Mouse (Mus musculus) thymus, postnatal 25 days (tissue): ENCODE measurements around the gene Rab43.
"Not testable (repeated sequence)": the region's sequence is repeated elsewhere in the genome, so short reads cannot be mapped to it uniquely, and the experiment has no call there.

ENCODE experiments used
- DNase-seq: peaks from one replicate; pipeline ENCODE4 v3.0.0; 2022

The Rab43 gene

DNA sequence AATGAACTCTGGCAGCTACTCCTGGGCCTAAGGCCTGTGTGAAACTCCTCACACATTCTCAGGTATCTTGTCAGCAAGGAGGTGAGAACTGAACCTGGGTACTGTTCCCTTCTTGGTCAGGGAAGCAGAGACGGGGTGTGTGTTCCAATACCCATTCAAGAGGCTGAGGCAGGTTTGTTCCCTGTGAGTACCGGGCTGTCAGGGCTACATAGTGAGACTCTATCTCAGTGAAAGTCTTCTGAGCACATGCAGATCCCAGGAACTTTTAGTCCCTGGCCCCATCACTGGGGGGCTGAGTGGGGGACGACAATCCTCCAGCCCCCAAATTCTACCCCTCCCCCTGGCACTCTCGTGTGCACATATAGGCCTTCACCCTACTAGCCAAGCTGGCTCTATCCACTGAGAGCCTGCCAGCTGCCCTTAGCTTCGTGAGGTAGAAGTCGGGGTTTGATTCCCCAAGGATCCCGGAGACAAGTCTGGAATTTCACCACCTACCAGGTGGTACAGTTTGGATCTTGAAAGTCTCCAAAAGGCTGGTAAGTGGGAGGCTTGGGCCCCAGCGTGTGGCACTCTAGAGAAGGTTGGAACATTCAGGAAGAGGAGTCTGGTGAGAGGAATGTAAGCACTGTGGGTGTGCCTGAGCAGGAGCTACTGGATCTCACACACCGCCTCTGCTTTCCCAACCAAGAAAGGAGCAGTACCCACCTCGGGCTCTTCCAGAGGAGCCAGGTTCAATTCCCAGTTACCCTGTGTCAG lies 31.2 kb downstream of the Rab43 start:
- DNase-seq, result no peak

DNA sequence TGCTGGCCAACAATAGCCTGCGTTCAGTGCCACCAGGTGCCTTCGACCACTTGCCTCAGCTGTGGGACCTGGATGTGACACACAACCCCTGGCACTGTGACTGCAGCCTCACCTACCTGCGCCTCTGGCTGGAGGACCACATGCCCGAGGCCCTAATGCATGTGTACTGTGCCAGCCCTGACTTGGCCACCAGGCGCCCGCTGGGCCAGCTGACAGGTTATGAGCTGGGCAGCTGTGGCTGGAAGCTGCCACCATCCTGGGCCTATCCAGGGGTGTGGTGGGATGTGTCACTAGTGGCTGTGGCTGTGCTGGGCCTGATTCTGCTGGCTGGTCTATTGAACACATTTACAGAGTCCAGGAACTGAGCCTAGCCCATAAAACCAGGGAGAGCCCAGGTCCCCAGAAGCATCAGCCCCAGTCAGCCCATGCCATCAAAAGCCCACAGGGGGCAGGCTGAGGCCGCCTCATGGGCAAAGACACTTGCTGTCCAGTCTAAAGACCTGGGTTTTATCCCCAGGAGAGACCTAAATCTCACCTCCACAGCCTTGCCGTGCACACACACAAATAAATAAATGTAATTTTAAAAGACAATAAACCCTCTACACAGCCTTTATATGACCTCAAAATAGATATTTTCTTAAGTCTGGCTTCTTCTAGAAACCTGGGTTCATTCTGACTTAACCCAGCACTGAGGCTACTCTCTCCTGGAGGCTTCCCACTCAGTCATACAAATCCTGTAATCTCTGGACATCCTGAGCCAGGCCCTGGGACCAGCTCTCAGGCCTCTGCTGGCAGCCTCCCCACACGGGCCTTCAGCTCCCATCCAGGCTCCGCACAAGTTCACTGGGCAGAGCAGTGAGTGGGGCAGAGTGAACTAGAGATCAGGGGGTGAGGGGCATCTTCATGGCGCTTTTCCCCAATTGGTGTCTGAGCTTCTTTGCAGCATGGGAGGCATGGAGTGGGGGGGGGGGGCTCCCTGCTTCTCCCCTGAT lies 32.5 kb downstream of the Rab43 start:
- DNase-seq, result no peak

DNA sequence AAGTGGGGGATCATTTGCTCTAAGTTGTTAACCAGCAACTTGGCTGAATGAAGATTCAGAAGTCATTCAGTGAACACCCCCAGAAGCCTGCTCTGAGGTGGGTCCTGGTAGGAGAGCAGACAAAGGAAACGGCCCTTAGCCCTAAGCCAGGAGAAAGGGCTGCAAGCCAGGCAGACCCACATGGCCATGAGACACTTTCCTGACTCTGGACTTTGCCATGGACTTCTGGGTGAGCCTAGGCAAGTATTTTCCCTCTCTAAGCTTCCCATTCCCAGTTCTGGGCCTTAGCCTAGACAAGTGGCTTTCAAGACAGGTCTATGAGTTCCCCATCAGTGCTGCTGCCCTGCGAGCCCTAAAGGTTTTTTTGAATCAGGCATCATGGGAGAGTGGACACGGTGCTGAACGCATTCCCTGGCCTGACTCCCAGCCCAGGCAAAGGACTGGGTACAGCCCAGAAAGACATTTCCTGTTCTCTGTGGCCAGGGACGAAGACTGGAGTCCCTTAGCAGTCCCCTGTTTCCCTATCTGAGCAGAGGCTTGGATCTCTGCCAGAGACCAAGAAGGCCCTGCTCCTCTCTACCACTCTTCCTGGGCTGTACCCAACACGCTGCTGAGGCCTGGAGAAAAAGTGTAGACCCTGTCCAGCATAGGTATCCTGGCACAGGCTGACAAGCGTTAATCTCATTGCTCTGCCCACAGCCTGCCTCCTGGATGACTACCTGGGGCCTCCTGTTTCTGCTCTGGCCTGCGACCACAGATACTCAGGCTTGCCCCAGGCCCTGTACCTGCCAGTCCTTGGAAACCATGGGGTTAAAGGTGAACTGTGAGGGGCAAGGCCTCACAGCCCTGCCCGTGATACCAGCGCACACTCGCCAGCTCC lies 33.4 kb downstream of the Rab43 start:
- DNase-seq, result no peak

DNA sequence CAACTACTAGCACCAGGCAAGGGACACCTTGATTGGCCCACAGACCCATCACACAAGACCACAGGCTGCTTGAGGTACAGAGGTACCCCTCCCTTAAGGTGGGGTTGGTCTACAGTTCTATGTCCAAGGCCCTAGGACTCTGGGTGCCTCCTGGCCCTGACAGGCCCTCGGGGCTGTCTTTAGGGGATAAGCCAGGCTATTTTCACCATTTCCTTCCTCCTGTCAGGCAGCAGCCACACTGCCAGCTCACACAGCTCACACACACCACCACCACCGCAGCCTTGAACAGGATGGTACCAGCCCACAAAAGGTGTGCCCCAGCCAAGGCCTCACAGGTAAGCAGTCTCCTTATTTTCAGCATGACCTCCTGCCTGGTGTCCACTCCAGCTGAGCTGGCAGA lies 34.1 kb downstream of the Rab43 start, which contains the start of gene Gp9:
TSS of gene Gp9 (plus strand) at position 231 of the 400 bp plus-strand sequence.
- DNase-seq, result no peak

DNA sequence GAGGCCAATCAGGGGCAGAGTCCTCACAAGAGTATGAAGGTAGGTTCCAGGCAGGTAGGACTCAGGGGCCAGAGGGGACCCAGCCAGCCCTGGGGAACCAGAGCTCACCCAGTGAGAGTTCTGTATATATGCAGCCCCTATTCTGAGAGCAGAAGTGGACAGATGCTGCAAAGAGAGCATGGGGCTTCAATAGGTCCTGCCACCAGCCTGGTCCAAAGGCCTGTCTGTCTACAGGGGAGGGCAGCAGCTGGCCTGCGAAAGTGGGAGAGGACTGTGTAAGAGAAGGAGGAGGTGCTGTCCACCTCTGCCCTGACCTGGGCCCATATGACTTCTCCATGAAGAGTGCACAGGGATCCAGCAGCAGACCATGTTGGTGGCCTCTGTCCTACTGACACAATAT lies 35.3 kb downstream of the Rab43 start:
- no peak for DNase-seq

DNA sequence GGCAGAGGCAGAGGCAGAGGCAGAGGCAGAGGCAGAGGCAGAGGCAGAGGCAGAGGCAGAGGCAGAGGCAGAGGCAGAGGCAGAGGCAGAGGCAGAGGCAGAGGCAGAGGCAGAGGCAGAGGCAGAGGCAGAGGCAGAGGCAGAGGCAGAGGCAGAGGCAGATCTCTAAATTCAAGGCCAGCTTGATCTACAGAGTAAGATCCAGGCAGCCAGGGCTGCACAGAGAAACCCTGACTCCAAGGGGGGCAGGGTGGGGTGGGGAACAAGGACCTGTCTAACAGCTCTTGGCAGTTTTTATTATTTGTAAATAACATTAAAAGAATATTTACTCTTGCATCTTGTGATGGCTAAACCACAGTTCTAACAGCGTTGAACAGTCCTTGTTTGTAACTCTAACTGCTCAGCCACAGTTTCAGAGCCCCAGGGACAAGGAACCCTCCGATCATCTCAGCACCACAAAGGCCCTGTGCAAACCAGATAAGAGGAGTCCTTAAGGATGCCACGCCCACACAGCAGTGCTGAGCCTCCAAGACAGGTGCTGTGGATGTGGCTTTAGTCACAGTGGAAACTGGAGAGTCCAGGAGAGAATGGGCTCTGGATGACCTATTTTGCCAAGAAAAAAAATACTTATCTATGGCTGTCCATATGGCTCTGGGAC lies 36.2 kb downstream of the Rab43 start:
- DNase-seq, result no peak

DNA sequence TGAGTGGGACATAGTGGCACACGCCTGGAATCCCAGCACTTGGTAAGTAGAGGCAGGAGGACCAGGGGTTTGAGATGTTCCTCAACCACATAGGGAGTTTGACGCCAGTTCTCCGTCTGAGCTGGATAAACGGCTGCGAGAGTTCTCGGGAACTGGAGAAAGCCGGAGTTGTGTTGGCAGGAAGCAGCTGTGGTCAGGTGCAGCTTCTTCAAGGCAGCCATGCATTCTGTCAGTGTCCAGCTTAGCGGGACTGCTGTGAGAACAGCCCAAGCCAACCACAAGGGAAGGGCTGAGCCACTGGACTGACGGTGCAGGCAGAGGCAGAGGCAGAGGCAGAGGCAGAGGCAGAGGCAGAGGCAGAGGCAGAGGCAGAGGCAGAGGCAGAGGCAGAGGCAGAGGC lies 37.1 kb downstream of the Rab43 start:
- DNase-seq, result no peak

DNA sequence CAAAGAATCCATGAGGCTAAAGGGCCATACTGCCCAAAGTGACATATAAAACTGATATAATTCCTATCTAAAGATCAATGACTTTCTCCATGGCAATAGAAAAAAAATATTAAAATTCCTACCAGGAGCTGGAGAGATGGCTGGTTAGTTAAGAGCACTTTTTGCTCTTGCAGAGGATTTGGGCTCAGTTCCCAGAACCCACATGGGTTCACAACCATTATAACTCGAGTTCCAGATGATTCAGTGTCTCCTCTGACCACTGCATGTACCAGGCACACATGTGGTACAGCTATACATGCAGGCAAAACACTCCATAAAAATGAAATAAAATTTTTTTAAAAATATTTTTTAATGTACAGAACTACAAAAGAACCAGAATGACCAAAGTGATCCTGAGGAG lies 37.5 kb downstream of the Rab43 start:
- DNase-seq, result no peak

DNA sequence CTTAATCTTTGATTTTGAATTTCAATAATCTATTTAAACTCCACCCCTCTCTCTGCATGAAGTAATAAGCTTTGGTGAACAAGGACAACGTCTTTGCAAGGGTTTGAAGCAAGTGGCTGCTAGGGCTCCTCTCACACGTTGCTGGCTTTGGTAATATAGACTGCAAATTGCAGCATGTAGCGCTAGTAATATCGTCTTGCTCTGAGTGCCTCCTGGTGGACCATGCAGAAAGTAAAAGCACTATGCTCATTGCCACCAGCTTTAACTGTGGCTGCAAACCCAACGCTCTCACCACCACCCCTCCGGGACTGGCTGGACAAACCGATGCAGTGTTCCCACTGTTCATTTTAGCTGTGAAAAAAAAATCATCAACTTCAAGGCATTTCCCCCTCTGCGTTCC lies 41.3 kb downstream of the Rab43 start:
- DNase-seq, result no peak

DNA sequence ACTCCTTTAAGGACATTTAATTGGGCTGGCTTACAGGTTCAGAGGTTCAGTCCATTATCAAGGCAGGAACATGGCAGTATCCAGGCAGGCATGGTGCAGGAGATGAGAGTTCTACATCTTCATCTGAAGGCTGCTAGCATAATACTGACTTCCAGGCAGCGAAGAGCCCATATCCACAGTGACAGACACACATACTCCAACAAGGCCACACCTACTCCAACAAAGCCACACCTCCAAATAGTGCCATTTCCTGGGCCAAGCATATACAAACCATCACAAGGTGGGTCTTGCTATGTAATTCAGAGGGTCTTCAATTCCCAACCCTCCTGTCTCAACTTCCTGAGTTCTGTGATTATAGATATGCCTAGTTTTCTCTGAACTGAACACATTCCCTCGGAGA lies 47.7 kb downstream of the Rab43 start:
- DNase-seq, result not testable (repeated sequence)

DNA sequence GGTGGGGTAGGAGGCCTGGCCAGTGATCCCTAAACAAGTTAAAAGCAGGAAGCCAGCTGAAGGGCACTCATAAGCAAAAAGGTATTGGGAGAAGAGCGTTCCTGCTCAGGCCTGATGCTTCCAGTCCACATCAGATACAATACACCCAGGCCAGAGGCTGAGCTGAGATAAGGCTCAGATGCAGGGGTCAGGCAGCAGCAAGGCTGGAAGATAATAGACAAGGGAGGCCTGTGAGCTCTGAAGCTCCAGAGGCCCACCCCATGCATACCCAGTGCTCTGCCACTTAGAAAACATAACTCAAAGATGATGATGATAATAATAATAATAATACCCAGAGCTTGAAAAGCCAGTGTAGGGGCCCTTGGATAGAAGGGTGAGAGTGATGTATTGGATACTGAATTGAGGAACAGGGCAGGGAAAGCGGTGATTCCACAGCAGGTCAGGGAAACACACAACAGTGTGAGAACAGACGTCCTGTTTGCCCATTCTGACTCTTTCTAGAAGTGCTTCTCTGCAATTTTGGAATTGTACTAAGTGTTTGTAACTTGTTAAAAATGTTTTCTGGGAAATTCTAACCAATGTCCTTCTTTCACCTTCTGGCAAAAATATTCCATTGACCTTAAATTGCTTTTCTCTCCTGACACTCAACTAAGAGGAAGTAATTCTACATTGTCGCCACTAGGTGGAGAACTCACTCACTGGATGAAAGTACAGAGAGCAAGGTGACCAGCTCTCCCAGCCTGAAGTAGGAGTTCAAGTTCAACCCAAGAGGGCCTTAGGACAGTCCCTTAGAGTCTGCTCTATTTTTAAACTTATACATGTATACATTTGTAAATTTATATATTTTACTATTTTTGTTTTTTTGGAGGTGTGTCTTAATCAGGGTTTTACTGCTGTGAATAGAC lies 48.3 kb downstream of the Rab43 start:
- DNase-seq, result no peak

DNA sequence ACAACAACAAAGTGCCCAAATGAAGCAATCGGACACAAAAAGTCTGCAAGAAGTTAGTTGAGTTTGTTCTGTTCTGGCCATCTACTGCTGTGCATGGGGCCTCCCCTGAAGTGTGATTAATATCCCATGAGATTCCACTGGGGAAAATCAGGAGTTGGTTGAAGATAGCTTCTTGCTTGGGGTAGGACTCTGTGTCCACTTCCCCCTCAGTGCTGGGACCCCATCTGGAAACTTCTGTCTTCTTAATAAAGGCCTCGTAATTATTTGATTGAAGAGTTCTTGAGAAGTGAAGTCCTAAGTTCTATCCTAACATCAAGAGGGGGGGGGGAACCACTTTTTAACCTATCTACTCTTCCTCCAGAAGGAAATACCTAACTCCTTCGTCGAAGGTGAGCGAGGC lies 49.8 kb downstream of the Rab43 start:
- DNase-seq, result no peak

DNA sequence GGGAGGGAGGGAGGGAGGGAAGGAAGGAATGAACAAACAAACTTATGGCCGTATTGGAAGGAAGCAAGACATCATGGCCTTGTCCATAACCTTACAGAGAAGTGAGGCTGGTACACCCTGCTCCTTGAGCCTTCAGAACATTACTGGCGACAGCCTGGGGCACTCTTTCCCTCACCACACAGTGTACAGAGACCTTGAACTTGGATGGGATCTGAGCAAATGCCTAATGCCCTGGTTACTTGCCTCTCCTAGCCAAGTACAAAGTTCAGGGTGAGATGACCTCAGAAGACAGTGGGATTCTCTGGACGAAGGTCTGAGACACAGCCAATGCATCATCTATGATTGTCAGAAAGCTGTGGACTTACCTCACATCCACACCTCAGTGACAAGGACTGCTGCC lies 52.1 kb downstream of the Rab43 start:
- DNase-seq, result no peak

DNA sequence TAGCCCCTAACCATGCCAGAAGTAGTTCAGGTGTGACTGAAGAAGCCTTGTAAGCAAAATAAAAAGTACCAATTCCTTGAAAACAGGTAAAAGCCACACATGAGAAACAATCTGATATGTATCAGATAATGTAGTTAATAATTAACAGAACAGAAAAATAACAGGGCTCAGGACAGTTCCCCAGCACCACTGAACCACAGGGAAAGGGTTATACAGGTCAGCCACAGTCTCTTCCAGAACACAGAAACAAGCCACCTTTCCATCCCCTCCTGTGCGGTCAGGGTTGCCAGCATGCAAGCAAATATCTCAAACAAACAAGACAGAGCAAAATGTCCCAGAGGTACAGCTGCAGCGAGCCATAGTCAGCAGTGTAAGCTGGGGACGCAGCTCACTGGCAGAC lies 52.6 kb downstream of the Rab43 start:
- no peak for DNase-seq

DNA sequence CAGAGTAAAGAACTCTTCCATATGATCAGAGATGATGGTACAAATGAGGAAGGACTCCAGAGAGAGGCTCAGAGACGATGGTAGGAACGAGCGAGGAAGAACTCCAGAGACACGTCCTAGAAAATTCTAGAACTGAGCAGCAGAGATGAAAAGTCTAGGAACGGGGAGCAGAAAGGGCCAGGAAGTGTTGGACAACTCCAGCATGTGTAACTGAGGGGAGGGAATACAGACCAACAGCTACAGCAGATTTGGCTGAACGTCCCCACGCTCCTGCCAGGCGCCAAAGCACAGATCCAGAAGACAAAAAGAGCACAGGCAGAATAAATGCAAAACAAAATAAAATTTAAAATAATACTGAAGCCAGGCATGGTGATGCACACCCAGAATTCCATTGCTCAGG lies 55.1 kb downstream of the Rab43 start:
- DNase-seq, result no peak

DNA sequence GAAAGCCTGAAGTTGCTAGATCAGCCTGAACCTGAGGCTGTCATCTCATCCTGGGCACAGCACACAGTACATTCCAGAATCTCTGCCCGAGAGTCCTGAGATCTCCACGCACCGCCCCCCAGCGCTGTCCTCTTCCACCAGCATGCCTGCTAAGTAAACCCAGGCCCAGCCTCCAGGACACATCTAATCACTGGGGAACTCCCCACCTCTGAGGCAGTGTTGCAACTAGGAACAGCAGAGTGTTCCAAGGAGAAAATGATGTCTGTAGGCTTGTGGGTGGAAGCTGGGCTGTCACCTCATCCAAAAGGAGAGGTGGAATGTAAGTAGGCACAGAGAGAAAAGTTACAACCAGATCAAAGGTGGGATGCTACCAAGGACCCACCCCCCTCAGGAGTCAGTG lies 56.8 kb downstream of the Rab43 start:
- no peak for DNase-seq

DNA sequence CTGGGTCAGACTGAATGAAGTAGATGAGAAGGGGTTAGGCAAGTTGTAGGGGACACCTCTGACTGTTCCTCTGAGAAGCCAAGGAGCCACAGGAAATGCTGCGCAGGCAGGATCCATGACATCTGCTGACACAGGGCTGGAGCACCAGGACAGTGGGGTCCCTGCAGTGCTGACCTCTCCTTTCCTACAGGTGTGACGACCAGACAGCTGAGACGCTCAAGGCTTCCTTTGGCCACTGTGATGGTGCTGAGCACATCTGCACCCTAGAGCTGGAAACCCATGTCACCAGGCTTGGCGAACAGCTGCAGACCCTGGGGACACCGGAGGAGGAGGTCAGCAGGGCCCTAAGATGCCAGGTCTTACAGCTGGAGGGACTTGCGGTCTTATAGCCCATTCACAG lies 60.4 kb downstream of the Rab43 start:
- DNase-seq, result no peak

DNA sequence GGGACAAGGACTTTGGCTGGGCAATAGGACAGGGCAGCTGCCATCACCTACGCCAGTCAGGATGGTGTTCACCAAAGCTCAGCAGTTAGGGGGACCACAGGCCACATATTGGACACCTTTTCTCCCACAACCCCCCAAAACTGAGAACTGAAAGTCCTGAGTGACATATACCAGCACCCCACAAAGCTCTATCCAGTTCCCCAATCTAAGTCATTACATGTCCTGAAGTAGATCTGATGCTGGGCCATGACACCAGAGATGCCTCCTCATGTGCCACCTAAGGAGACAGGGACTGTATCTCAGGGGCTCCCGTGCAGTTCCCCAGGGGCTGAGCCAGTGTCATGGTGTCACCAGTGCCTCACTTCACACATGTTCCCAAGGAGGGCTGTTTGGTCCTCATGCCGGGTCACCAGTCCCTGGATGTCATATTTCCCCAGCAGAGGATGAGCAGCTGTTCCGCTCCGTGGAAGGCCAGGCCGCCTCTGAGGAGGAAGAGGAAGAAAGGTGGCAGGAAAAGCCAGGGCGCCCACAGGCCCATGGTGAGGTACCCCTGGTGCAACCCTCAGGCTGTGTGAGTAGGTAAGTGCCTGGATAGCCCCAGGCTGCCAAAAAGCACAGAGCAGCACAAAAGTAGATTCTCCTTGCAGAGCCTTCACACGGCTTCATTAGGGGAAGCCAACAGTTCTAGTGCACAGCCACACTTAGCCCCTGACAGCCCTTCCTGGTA lies 61.6 kb downstream of the Rab43 start:
- no peak for DNase-seq

DNA sequence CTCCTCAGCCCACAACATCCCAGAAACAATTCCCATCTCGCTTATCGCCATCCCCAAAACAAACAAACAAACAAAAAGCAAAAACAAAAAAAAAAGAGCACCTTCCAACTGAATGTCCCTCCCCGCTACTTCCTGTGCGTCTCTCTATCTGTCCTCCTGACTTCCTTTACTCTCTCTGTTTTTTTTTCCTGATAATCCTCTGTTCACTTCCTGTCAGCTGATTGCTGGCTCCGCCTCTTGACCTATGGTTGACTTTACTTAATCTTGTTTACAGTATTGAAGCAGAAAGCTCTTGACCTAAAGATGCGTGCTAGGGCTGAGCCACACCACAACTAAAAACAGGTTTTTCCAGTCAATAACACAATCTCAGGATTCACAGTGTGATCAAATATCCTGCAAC lies 63.4 kb downstream of the Rab43 start:
- no peak for DNase-seq

DNA sequence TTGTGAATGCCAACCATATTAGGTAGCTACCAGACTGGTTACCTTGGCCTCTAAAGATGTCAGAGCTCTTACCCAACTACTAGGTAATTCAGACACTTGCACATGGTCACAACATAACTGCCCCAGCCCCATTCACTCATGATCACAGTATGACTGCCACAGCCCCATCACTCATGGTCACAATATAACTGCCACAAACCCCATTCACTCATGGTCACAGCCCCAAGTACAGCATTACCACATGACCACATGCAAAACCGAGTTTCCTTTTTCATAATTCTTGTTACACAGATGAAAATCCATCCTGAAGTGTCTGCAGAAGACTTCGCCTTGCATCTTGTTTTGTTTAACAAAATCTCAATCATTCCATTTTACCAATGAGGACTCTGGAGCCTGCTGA lies 63.9 kb downstream of the Rab43 start:
- DNase-seq, result no peak

DNA sequence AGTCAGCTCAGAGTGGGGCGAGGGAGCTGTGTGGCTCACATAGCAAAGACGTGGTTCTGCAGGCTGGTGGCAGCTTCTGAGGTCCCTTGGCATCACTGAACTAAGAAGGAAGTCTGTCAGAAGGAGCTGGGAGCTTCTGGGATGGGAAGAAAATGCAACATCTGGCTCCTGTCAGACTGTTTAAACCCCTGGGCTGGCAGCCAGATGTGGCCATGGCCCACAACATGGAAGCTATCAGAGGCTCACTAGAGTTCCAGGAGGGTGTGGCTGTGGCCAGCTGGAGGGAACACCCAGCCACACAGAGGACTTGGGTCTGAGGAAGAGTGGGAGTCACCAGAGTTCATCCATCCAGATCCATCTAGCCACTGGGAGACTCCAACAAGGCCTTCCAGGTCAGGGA lies 65.1 kb downstream of the Rab43 start:
- DNase-seq, result no peak
